In the genomic region with DNA sequence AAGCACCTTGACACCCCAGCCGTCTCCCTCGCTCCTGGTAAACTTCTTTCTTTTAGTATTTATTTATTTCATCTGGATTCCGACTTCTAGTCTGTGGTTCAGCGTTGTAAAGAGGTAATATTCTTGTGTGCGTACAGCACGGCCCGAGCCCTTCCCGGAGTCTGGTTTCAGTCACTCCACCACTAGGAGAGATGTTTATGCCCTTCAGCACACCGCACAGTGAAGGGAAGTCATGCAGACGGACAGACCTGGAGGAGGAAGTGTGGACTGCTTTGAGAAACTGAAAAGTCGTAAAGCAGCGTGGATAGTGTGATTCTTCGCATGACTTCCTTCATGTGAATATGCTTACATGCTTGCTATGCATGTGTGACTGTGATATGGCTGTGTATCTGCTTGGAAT, we compare ENCODE assay signal across 10 mouse cellular contexts. TPM values are rescaled to one million over a fixed set of nuclear protein-coding genes. Genes with fewer than 3 reads are reported as not detected.
DNase-seq lines count a peak whose midpoint lies in the region; ATAC-seq and TF ChIP-seq lines count a peak whose summit lies in the region.
"Had no signal": no experiment of that assay in that cellular context is flagged by ENCODE, and none has a peak within 500 bp of the region (broad histone marks: within the 10 kb centered on the region; RNA-seq: fewer than 3 reads in every experiment).

No protein-coding gene starts in this region.

- H3K27ac ChIP-seq in embryonic facial prominence, embryonic 11.5 days (replicated peaks; ENCODE audit: low read depth, low read length), result no peak overlapping the region
- H3K27ac ChIP-seq in embryonic facial prominence, embryonic 10.5 days (replicated peaks), result no peak overlapping the region
- no peak overlapping the region for H3K27ac ChIP-seq in lung, embryonic 14.5 days (ENCODE audit: low read depth)
- H3K27ac ChIP-seq: neural tube, embryonic 13.5 days had no signal

- no peak overlapping the region for H3K4me3 ChIP-seq in embryonic facial prominence, embryonic 11.5 days (ENCODE audit: low read depth, low read length)
- no peak overlapping the region for H3K4me3 ChIP-seq in embryonic facial prominence, embryonic 10.5 days
- no peak overlapping the region for H3K4me3 ChIP-seq in lung, embryonic 14.5 days (ENCODE audit: low read depth, low read length)
- H3K4me3 ChIP-seq: neural tube, embryonic 13.5 days had no signal

- 0 out of 2 replicates have a peak, but pooled peaks have one; percentile 9 for TF ChIP-seq CTCF in lung, embryonic 14.5 days (IDR thresholded peaks at IDR 0.05; ENCODE audit: low read depth)

- H3K36me3 ChIP-seq in embryonic facial prominence, embryonic 11.5 days (replicated peaks; ENCODE audit: control insufficient read depth, insufficient read depth, low read depth, low read length), result no peaks in the 10 kb centered on the region; the same call in 1 of the 2 replicates
- H3K36me3 ChIP-seq in embryonic facial prominence, embryonic 10.5 days (replicated peaks), result peaks cover 4% of the 10 kb centered on the region; the same call in 1 of the 2 replicates
- no peaks in the 10 kb centered on the region for H3K36me3 ChIP-seq in lung, embryonic 14.5 days (ENCODE audit: insufficient read depth)
- H3K36me3 ChIP-seq: neural tube, embryonic 13.5 days had no signal

- no peaks in the 10 kb centered on the region for H3K9me3 ChIP-seq in embryonic facial prominence, embryonic 11.5 days (replicated peaks; ENCODE audit: control insufficient read depth, low read length)
- H3K9me3 ChIP-seq in embryonic facial prominence, embryonic 10.5 days, result no peaks in the 10 kb centered on the region
- H3K9me3 ChIP-seq in lung, embryonic 14.5 days (ENCODE audit: low read depth, low read length), result no peaks in the 10 kb centered on the region
- H3K9me3 ChIP-seq: neural tube, embryonic 13.5 days had no signal

- no peak overlapping the region for H3K4me2 ChIP-seq in embryonic facial prominence, embryonic 11.5 days (ENCODE audit: low read depth, low read length)
- H3K4me2 ChIP-seq in lung, embryonic 14.5 days, result peak overlapping the region; percentile 15; the same call in 1 of the 2 replicates
- H3K4me2 ChIP-seq: neural tube, embryonic 13.5 days had no signal

- 0 out of 2 replicates have a peak, but pooled peaks cover 2% of the 10 kb centered on the region for H3K4me1 ChIP-seq in embryonic facial prominence, embryonic 11.5 days (ENCODE audit: control insufficient read depth, insufficient read depth, low read length)
- peaks cover 33% of the 10 kb centered on the region for H3K4me1 ChIP-seq in embryonic facial prominence, embryonic 10.5 days
- H3K4me1 ChIP-seq in lung, embryonic 14.5 days (ENCODE audit: insufficient read depth), result peaks cover 13% of the 10 kb centered on the region; the same call in 1 of the 2 replicates

- H3K9ac ChIP-seq in embryonic facial prominence, embryonic 11.5 days (replicated peaks; ENCODE audit: low read length), result no peak overlapping the region
- no peak overlapping the region for H3K9ac ChIP-seq in lung, embryonic 14.5 days
- H3K9ac ChIP-seq: neural tube, embryonic 13.5 days had no signal

- no peak for DNase-seq in embryonic facial prominence, embryonic 11.5 days (ENCODE audit: low spot score)
- no peak for DNase-seq in embryonic facial prominence, embryonic 10.5 days (ENCODE audit: low spot score)
- no peak for DNase-seq in lung, embryonic 14.5 days
- no peak for DNase-seq in lung, postnatal 14 days
- no peak for DNase-seq in adipocyte (ENCODE audit: low spot score)
- DNase-seq in adrenal gland, postnatal 4 days (ENCODE audit: low spot score in 2 of 2), result no peak
- DNase-seq: right cerebral cortex, postnatal 4 days had no signal

- 68% methylated on average over 13 of the region's 13 CpGs for WGBS in embryonic facial prominence, embryonic 11.5 days
- WGBS in embryonic facial prominence, embryonic 10.5 days, result 79% methylated on average over 13 of the region's 13 CpGs
- 47% methylated on average over 13 of the region's 13 CpGs for WGBS in lung, embryonic 14.5 days

- ATAC-seq in embryonic facial prominence, embryonic 11.5 days (replicated peaks; ENCODE audit: insufficient number of reproducible peaks, low FRiP score, low TSS enrichment, low read depth), result 0 out of 2 replicates have a peak, but pooled peaks have one; percentile 47
- ATAC-seq in lung, embryonic 14.5 days (ENCODE audit: insufficient read depth), result no peak
- peak; percentile 89 to 90 for ATAC-seq in hematopoietic stem cell, adult 5-6 weeks (replicated peaks in 1 of 2; ENCODE audit: insufficient read depth in 1 of 2, low FRiP score in 2 of 2, low TSS enrichment in 1 of 2, low read depth in 1 of 2, poor library complexity in 2 of 2, severe bottlenecking in 2 of 2)
- peak; percentile 54; the same call in 1 of the 2 replicates for ATAC-seq in neutrophil, adult 5-6 weeks (ENCODE audit: extremely low read depth, insufficient number of reproducible peaks, low FRiP score, poor library complexity, severe bottlenecking)

- no peaks in the 10 kb centered on the region for H3K27me3 ChIP-seq in embryonic facial prominence, embryonic 11.5 days (ENCODE audit: control insufficient read depth, insufficient read depth, low read length)
- H3K27me3 ChIP-seq in embryonic facial prominence, embryonic 10.5 days (replicated peaks; ENCODE audit: low read depth, poor library complexity, severe bottlenecking), result no peaks in the 10 kb centered on the region
- no peaks in the 10 kb centered on the region for H3K27me3 ChIP-seq in lung, embryonic 14.5 days (ENCODE audit: insufficient read depth, low read length)
- H3K27me3 ChIP-seq: neural tube, embryonic 13.5 days had no signal

RNA-seq across cellular contexts. Expression of a gene that starts 40.7 kb away (rescaled TPM):
- 11.4 and 12.7 TPM in 2 replicates for polyA plus RNA-seq in embryonic facial prominence, embryonic 11.5 days (2014; fragmentation: Nextera tagmentation; extraction: Ambion mirVana)
- 9.4 and 11.6 TPM in 2 replicates for polyA plus RNA-seq in embryonic facial prominence, embryonic 10.5 days (2016; fragmentation: Nextera tagmentation; extraction: Ambion mirVana)
- 15.3 and 16.7 TPM in 2 replicates for polyA plus RNA-seq in lung, embryonic 14.5 days (2014; fragmentation: Nextera tagmentation; extraction: Ambion mirVana)
- total RNA-seq in hematopoietic stem cell, adult 5-6 weeks (2017), result 29.1 and 34.9 TPM in 2 replicates
- total RNA-seq in neutrophil, adult 5-6 weeks (2017), result 29.2 and 31.7 TPM in 2 replicates
- total RNA-seq in adrenal gland, postnatal 4 days (2021), result 10 to 100 TPM; 40.1 to 44.0 TPM
